Mouse (Mus musculus) hindbrain, embryonic 14.5 days (tissue): ENCODE data around the gene Wdr5. TPM values are rescaled to one million over a fixed set of nuclear protein-coding genes. Genes with fewer than 3 reads are reported as not detected.
A peak's percentile ranks its signal among the peaks of the same experiment; 100 is the strongest.

Source experiments
- ATAC-seq: fragments of 200-750 bp; cut with Nextera tagmentation; 2 replicates; pipeline ENCODE4 v1.8.0; 2017; ENCODE audit warnings: moderate number of reproducible peaks, mild to moderate bottlenecking, moderate TSS enrichment, moderate library complexity; ENCODE audit not compliant: low FRiP score
- DNase-seq: peaks from one replicate; pipeline ENCODE4 v3.0.0-alpha.2; 2015; ENCODE audit warnings: low spot score
- H3K27ac ChIP-seq: fragments of 300-500 bp; sonication (generic); 2 replicates; pipeline ENCODE4 v1.5.1; 2014; ENCODE audit warnings: mild to moderate bottlenecking, moderate library complexity
- H3K27me3 ChIP-seq: fragments of 300-500 bp; sonication (generic); 2 replicates; pipeline ENCODE4 v1.6.1; 2014; ENCODE audit warnings: mild to moderate bottlenecking, low read length, mixed read lengths; ENCODE audit not compliant: control insufficient read depth, insufficient read depth
- H3K36me3 ChIP-seq: fragments of 300-500 bp; sonication (generic); replicated peaks from 2 replicates; pipeline ENCODE4 v1.6.1; 2014; ENCODE audit not compliant: control insufficient read depth, insufficient read depth
- H3K4me1 ChIP-seq: fragments of 300-500 bp; sonication (generic); replicated peaks from 2 replicates; pipeline ENCODE4 v1.6.1; 2014; ENCODE audit warnings: antibody characterized with exemption, low read length, mixed read lengths; ENCODE audit not compliant: control insufficient read depth, insufficient read depth
- H3K4me2 ChIP-seq: fragments of 300-500 bp; sonication (generic); replicated peaks from 2 replicates; pipeline ENCODE4 v1.6.1; 2014; ENCODE audit warnings: mild to moderate bottlenecking, moderate library complexity
- H3K4me3 ChIP-seq: fragments of 300-500 bp; sonication (generic); replicated peaks from 2 replicates; pipeline ENCODE4 v1.5.1; 2014; ENCODE audit warnings: mild to moderate bottlenecking, low read length
- H3K9ac ChIP-seq: fragments of 300-500 bp; sonication (generic); 2 replicates; pipeline ENCODE4 v1.6.1; 2014
- H3K9me3 ChIP-seq: fragments of 300-500 bp; sonication (generic); 2 replicates; pipeline ENCODE4 v1.6.1; 2016; ENCODE audit warnings: low read length; ENCODE audit not compliant: control insufficient read depth
- WGBS: fragments of 180-500 bp; shearing (Covaris S2); extraction: QIAGEN DNeasy Blood & Tissue Kit; methylation state at CpG from one replicate; pipeline ENCODE4 v1.1.7; 2014; 5-methylcytosine and 5-hydroxymethylcytosine counted together
- polyA plus RNA-seq: library from polyadenylated mRNA; unstranded; fragments of >200 nt; fragmentation: Nextera tagmentation; extraction: Ambion mirVana; gene quantifications from 2 replicates; pipeline ENCODE4 v1.2.1, GENCODE M21; 2014

The Wdr5 gene
- polyA plus RNA-seq, 1 experiment from 2014 or later = 39.1 TPM

DNA sequence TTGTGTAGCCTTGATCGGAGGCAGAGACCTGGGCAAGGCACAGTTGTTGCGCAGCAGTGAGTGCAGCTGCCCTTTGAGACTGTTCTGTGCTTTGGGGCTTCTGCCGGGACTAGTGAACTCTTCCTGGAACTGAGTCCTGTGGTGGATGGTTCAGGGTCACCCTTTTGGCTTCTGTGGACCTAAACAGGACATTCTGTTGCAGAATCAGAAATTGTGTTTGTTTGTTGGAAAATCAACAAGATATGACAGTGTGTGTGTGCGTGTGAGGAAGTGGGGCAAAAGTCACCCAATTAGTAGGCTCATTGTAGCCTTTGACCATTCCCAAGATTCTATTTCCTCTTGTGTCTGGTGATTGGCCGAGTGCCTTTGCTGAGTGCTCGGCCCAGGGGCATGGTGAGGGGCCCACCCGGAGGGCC is 45.8 kb downstream of the Wdr5 start:
- Histone ChIP-seq H3K9me3 (no peaks in the 10 kb centered on the region), H3K4me2 (no peak overlapping the region), H3K9ac (no peak overlapping the region), H3K27ac (no peak overlapping the region), H3K4me3 (no peak overlapping the region), H3K4me1 (0 out of 2 replicates have a peak, but pooled peaks cover 3% of the 10 kb centered on the region), H3K36me3 (no peaks in the 10 kb centered on the region), H3K27me3 (no peaks in the 10 kb centered on the region)
- no peak for DNase-seq
- no peak for ATAC-seq
- 87% methylated on average over 7 of the region's 7 CpGs for WGBS

DNA sequence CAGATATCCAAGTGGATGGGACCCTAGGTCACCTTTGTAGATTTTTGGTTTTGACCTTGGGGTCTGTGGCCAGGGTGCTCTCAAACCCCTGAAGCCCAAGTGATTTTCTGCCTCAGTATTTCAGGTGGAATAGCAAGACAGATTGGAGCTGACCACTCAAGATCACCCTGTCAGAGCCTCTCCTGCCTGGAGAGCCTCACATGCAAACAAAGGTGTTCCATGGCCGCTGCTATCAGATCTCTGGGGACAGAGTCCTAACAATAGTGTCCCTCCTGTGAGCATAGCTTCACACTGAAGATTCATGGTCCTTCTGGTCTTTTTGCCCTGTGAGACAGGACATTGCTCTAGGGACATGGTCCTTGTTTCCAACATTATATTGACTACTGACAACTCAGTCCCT is 46.2 kb downstream of the Wdr5 start:
- no peaks in the 10 kb centered on the region for H3K27me3 ChIP-seq
- no peak overlapping the region for H3K9ac ChIP-seq
- DNase-seq (no peak), ATAC-seq (no peak)
- H3K4me1 ChIP-seq = 0 out of 2 replicates have a peak, but pooled peaks cover 3% of the 10 kb centered on the region
- WGBS = 74% methylated on average over 1 of the region's 1 CpGs
- no peak overlapping the region for H3K4me3 ChIP-seq
- H3K27ac ChIP-seq = no peak overlapping the region
- H3K4me2 ChIP-seq = no peak overlapping the region
- no peaks in the 10 kb centered on the region for H3K9me3 ChIP-seq
- no peaks in the 10 kb centered on the region for H3K36me3 ChIP-seq

DNA sequence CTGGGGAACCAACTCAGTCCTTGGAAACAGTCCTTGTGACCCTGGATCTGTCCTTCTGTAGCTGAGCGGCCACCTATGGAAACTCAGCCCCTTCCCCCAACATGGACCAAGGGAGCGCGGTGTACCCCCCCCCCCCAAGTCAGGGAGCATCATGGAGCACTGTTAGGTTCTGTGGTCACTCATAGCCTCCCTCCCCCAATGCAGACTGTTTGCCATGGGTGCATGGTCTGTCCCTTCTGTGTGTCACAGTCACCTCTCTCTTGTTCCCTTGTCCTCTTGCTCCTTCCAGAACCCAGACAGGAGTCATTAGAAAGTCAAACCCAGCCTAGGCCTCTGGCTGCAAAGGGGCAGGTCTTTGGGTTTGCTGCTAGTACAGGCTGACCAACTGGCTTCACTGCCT is 46.9 kb downstream of the Wdr5 start:
- Histone ChIP-seq H3K36me3 (no peaks in the 10 kb centered on the region), H3K4me1 (0 out of 2 replicates have a peak, but pooled peaks cover 3% of the 10 kb centered on the region), H3K27me3 (no peaks in the 10 kb centered on the region), H3K9me3 (no peaks in the 10 kb centered on the region), H3K4me2 (no peak overlapping the region), H3K27ac (no peak overlapping the region), H3K4me3 (no peak overlapping the region), H3K9ac (no peak overlapping the region)
- DNase-seq (no peak), ATAC-seq (no peak)
- WGBS = 95% methylated on average over 3 of the region's 3 CpGs

DNA sequence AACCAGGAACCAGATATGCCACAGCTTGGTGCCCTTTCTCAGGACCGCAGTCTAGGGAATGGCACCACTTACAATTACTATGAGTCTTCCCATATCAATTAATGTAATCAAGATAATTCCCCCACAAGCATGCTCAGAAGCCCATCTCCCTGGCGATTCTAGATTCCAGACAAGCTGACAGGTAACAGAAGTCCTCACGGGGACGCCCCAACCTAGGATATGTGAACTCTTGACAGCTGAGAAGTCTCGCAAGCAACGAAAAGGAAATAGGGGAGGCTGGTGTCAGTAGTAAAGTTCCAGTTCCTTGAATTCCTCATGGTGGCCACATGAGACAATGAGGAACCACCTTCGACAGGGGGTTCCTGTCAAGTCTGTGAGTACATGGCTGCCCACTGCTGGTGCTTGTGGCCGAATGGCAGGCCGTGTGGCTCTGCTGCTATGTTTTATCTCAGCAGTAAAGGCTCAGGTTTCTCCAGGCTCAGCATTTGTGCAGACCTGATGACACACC is 48.7 kb downstream of the Wdr5 start:
- H3K4me1 ChIP-seq = 0 out of 2 replicates have a peak, but pooled peaks cover 3% of the 10 kb centered on the region
- no peak overlapping the region for H3K9ac ChIP-seq
- H3K4me2 ChIP-seq = no peak overlapping the region
- H3K4me3 ChIP-seq = no peak overlapping the region
- H3K27me3 ChIP-seq = peaks cover 10% of the 10 kb centered on the region; the same call in 1 of the 2 replicates
- WGBS = 85% methylated on average over 9 of the region's 9 CpGs
- ATAC-seq (no peak), DNase-seq (no peak)
- no peaks in the 10 kb centered on the region for H3K9me3 ChIP-seq
- H3K36me3 ChIP-seq = no peaks in the 10 kb centered on the region
- H3K27ac ChIP-seq = no peak overlapping the region

DNA sequence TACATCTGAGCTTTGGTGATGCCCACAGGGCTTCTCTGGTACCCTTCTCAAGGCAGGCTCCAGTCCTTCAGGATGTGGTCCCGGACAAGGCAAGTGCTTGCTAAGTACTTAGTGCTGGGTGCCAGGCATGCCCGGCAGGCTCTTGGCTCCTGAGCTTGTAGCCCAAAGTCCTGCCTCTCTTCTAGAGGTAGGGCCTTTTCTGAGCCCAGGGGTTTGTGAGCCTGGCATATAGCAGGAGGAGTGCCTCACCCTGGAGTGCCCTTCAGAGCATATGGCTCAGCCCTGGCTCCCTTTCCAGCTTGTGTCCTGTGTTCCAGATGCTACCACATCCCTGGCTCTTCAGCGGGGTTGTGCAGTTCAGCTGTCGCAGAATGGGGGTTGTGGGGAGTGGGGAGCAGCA is 49.7 kb downstream of the Wdr5 start:
- no peaks in the 10 kb centered on the region for H3K36me3 ChIP-seq
- no peak overlapping the region for H3K27ac ChIP-seq
- no peaks in the 10 kb centered on the region for H3K9me3 ChIP-seq
- no peak overlapping the region for H3K4me2 ChIP-seq
- WGBS = 85% methylated on average over 4 of the region's 4 CpGs
- peaks cover 12% of the 10 kb centered on the region; the same call in 1 of the 2 replicates for H3K27me3 ChIP-seq
- no peak overlapping the region for H3K9ac ChIP-seq
- H3K4me1 ChIP-seq = 0 out of 2 replicates have a peak, but pooled peaks cover 3% of the 10 kb centered on the region
- DNase-seq (no peak), ATAC-seq (no peak)
- H3K4me3 ChIP-seq = no peak overlapping the region

DNA sequence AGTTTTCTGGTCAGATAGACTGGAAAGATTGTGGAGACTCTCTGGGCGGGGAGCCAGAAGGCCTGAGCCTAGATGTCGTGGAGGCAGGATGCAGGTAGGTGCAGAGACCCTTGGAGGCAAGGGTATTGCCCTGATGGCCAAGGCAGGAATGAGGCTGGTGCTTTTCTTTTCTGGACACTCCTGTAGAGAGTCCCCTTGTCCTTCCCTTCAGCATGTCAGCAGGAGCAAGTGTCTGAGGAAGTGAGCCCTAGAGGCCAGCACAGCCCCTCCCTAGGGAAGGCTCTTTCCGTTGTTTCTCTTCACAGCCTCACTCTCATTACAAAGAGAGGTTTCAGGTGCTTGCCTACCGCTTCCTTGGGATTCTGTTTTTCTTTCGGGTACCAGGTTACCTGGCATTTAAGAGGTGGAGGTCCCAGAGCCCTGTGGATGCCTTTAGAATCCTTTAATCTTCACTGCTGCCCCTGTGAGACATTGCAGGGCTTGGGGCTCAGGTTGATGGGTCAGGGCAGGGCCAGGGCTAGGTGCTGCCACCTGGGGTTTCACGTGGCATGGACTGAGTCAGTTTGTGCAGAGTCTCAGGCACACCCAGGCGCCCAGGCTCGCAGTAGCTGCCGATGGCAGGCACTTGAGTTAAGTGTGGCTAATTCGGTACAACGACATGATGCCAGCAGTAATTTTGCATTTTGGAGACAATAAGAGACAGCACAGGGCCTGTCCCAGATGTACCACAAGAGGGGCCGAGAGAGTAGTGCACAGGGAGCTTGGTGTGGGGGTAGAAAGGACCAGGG is 50.6 kb downstream of the Wdr5 start:
- H3K27me3 ChIP-seq = peaks cover 18% of the 10 kb centered on the region
- 67% methylated on average over 12 of the region's 12 CpGs for WGBS

DNA sequence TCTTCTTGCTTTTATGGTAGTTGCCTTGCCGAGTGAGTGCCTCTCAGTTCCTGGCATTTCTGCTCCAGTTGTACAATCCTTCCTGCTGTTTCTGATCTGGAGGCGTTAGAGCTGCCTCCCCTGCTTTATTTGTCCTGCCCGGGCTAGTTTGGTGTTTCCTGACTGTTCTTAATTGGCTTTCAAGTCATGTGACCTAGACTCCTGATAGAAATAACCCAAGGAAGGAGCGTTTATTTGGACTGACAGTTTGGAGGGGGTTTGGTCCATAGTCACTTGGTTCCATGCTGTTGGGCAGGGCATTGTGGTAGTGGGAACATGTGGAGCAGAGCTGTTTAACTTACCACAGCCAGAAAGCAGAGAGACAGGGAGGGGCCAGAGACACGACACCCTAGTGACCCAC is 55.9 kb downstream of the Wdr5 start:
- Histone ChIP-seq H3K27ac (no peak overlapping the region), H3K9me3 (no peaks in the 10 kb centered on the region), H3K4me2 (no peak overlapping the region), H3K9ac (no peak overlapping the region), H3K27me3 (peaks cover 19% of the 10 kb centered on the region), H3K36me3 (no peaks in the 10 kb centered on the region), H3K4me1 (peaks cover 26% of the 10 kb centered on the region), H3K4me3 (no peak overlapping the region)
- ATAC-seq (no peak), DNase-seq (no peak)
- 60% methylated on average over 5 of the region's 5 CpGs for WGBS

More for the DNA sequence above, 50.6 kb downstream of the Wdr5 start:
- ATAC-seq (no peak), DNase-seq (no peak)
- Histone ChIP-seq H3K9me3 (no peaks in the 10 kb centered on the region), H3K4me2 (no peak overlapping the region), H3K27ac (no peak overlapping the region), H3K4me3 (no peak overlapping the region), H3K4me1 (0 out of 2 replicates have a peak, but pooled peaks cover 3% of the 10 kb centered on the region), H3K36me3 (no peaks in the 10 kb centered on the region), H3K9ac (no peak overlapping the region)

DNA sequence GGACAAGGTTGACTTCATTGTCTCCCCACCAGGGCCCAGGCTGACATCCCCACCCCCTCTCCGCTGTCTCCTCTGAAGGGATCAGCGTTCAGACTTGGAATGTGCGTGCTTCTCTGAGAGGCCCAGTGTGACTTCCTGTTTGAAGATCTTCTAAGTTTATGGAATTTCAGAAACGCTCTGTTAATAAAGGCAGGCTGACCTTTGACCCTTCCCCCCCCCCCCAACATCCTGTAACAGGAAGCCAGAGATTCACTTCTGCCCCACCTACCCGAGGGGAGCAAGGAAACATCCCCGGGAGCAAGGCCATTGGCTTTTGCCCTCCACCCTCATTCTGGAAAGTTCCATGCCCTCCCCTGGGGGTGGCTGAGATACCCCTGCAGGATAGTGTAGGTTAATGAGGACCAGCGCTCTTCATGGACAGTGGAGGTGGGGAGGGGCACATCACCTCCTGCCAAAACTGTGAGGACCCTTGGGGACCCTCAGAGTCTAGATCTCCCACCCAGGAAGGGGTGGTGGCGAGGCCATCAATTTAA is 57.4 kb downstream of the Wdr5 start:
- Histone ChIP-seq H3K4me1 (peaks cover 26% of the 10 kb centered on the region), H3K4me3 (no peak overlapping the region), H3K9ac (no peak overlapping the region), H3K27ac (peak overlapping the region; percentile 83), H3K36me3 (no peaks in the 10 kb centered on the region), H3K4me2 (peak overlapping the region; percentile 37), H3K27me3 (peaks cover 14% of the 10 kb centered on the region), H3K9me3 (no peaks in the 10 kb centered on the region)
- ATAC-seq (peak; percentile 22), DNase-seq (peak; percentile 31)
- WGBS = 53% methylated on average over 8 of the region's 8 CpGs

DNA sequence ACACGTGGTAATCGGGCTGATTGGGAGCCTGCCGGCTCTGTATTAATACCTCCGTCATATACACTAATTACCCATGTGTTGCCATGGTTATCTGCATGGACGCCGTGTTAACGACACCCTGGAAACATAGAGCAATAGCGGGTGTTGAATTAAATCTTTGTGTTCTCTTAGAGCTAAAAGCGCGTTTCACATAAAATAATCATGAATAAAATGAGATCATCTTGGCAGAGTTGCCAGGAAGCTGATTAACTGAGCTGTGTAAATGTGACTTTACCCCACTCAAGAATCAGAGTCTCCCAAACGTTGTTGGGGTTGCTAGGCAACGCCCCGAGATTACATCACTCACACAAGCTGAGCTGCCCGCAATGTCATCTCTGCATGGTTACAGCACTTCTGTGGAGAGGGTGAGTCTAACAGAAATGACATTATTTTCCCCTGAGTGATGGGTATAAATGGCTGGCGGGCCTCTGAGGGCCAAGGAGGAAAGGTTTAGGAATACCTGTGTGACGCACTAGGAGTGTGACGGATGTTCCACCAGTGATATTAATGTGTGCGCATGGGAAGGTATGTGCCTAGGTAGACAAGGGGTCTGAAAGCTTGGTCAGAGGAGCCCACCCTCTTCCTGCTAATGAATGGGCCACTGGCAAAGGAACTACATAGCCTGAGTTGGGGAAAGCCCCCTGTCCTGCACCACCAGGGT is 58.1 kb downstream of the Wdr5 start:
- peaks cover 13% of the 10 kb centered on the region for H3K27me3 ChIP-seq
- 23% methylated on average over 18 of the region's 18 CpGs for WGBS
- H3K4me3 ChIP-seq = no peak overlapping the region

More for the DNA sequence above, 58.1 kb downstream of the Wdr5 start:
- H3K9me3 ChIP-seq = no peaks in the 10 kb centered on the region
- H3K4me2 ChIP-seq = peak overlapping the region; percentile 37
- peak; percentile 87 for DNase-seq
- peaks cover 26% of the 10 kb centered on the region for H3K4me1 ChIP-seq
- no peak overlapping the region for H3K9ac ChIP-seq
- peak overlapping the region; percentile 83 for H3K27ac ChIP-seq
- H3K36me3 ChIP-seq = no peaks in the 10 kb centered on the region
- peak; percentile 93 for ATAC-seq
